Comparison of ENCODE assay signal across 14 mouse cellular contexts in the genomic region with DNA sequence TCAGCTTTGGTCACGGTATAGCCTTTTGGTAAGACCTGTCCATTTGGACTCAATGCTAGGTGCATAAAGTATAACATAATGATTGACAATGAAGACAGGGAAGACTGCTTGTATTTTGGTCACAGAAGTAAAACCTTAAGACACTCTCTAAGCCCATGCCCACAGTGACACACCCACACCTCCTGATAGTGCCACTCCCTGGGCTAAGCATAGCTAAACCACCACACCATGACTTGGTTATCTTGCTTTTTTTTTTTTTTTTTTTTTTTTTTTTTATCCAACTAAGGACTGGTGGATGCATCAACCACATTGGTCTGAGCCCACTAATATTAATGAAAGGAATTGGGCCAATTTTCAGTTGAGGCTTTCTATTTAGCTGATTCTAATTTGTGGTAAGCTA. TPM values are rescaled to one million over a fixed set of nuclear protein-coding genes. Genes with fewer than 3 reads are reported as not detected.
"Had no signal": no experiment of that assay in that cellular context is flagged by ENCODE, and none has a peak within 500 bp of the region (broad histone marks: within the 10 kb centered on the region; RNA-seq: fewer than 3 reads in every experiment).

No protein-coding gene starts in this region.

- ATAC-seq: midbrain, embryonic 13.5 days; midbrain, embryonic 15.5 days had no signal

- DNase-seq: lung, adult 18-20 months; lung, embryonic 14.5 days; lung, postnatal 10 days; right cerebral cortex, adult 18-20 months; right cerebral cortex, postnatal 25 days; right cerebral cortex, postnatal 4 days; spleen, adult 18-20 months; thymus, adult 18-20 months; thymus, postnatal 14 days; thymus, postnatal 36 days had no signal

RNA-seq across cellular contexts. Expression of a gene that starts 10.9 kb away (rescaled TPM):
- total RNA-seq: monocyte, adult 5-6 weeks; neutrophil, adult 5-6 weeks had no signal
